Mouse (Mus musculus) small intestine, adult 2 months (tissue): ENCODE data around the gene Otud7a.

ENCODE experiments used
- CTCF ChIP-seq: fragments of 200-500 bp; IDR thresholded peaks from 2 replicates; pipeline ENCODE4 v1.5.1; 2012; ENCODE audit warnings: low read depth, mild to moderate bottlenecking, control low read depth, inconsistent platforms, low read length, moderate library complexity, mixed read lengths; ENCODE audit not compliant: insufficient replicate concordance, insufficient read length; ENCODE audit errors: extremely low read depth
- POLR2A ChIP-seq: fragments of 200-500 bp; IDR thresholded peaks from 2 replicates; pipeline ENCODE4 v1.6.1; 2012; ENCODE audit warnings: low read depth, mild to moderate bottlenecking, control low read depth, inconsistent platforms, low read length, moderate library complexity

- TF ChIP-seq CTCF (no peak), POLR2A (no peak)
Measured at GRCm38 (mm10) chr7:63405988-63406387, 38.6 kb upstream of the Otud7a start.
